Mouse (Mus musculus) ES-Bruce4 (cell line): ENCODE results near the gene Mapk3. TPM values are rescaled to one million over a fixed set of nuclear protein-coding genes. Genes with fewer than 3 reads are reported as not detected.

Source experiments
- H3K27ac ChIP-seq: 2 replicates; pipeline ENCODE4 v1.5.1; 2012; ENCODE audit warnings: low read length, inconsistent platforms; ENCODE audit not compliant: insufficient read depth
- H3K27me3 ChIP-seq: 2 replicates; pipeline ENCODE4 v1.6.1; 2012; ENCODE audit warnings: mild to moderate bottlenecking, low read length, inconsistent platforms; ENCODE audit not compliant: control insufficient read depth, poor library complexity, insufficient read depth, severe bottlenecking
- H3K36me3 ChIP-seq: 2 replicates; pipeline ENCODE4 v1.6.1; 2012; ENCODE audit warnings: inconsistent platforms, mild to moderate bottlenecking, low read length, moderate library complexity; ENCODE audit not compliant: control insufficient read depth, poor library complexity, insufficient read depth, severe bottlenecking
- H3K4me1 ChIP-seq: one replicate; pipeline ENCODE4 v1.8.1; 2011; ENCODE audit warnings: low read length; ENCODE audit not compliant: control insufficient read depth, insufficient read depth
- H3K4me3 ChIP-seq: 2 replicates; pipeline ENCODE4 v1.5.1; 2011; ENCODE audit warnings: low read depth, mild to moderate bottlenecking, low read length
- H3K9ac ChIP-seq: 2 replicates; pipeline ENCODE4 v1.6.1; 2012; ENCODE audit warnings: low read depth, mild to moderate bottlenecking, inconsistent platforms; ENCODE audit not compliant: poor library complexity, severe bottlenecking
- H3K9me3 ChIP-seq: replicated peaks from 2 replicates; pipeline ENCODE4 v1.6.1; 2012; ENCODE audit warnings: mild to moderate bottlenecking, low read length, inconsistent platforms; ENCODE audit not compliant: control insufficient read depth, poor library complexity, insufficient read depth, severe bottlenecking
- CTCF ChIP-seq: IDR thresholded peaks from one replicate; pipeline ENCODE4 v1.8.1; 2011; ENCODE audit warnings: low read depth, low read length
- EP300 ChIP-seq: IDR thresholded peaks from 2 replicates; pipeline ENCODE4 v1.6.1; 2011; ENCODE audit warnings: low read depth, low read length; ENCODE audit not compliant: insufficient read depth
- POLR2A ChIP-seq: IDR thresholded peaks from one replicate; pipeline ENCODE4 v1.8.1; 2011; ENCODE audit warnings: low read length; ENCODE audit not compliant: insufficient read depth
- polyA plus RNA-seq: library from polyadenylated mRNA; stranded (reverse); fragments of >200 nt; gene quantifications from 2 replicates; pipeline ENCODE4 v1.2.4, GENCODE M21; 2011; ENCODE audit warnings: low read depth; ENCODE audit not compliant: missing spikeins, insufficient read depth, insufficient read length

Mapk3 gene
- polyA plus RNA-seq, 1 experiment = 102 TPM

- H3K4me1 ChIP-seq = no peaks in the 10 kb centered on the region
- no peak overlapping the region for H3K9ac ChIP-seq
- no peak overlapping the region for H3K4me3 ChIP-seq
- TF ChIP-seq POLR2A (no peak), EP300 (no peak)
- no peak overlapping the region for H3K27ac ChIP-seq
- no peaks in the 10 kb centered on the region for H3K36me3 ChIP-seq
- no peaks in the 10 kb centered on the region for H3K27me3 ChIP-seq
- no peaks in the 10 kb centered on the region for H3K9me3 ChIP-seq
Measured at GRCm38 (mm10) chr7:126748824-126749223, 10.6 kb upstream of the Mapk3 start.

GRCm38 (mm10) chr7:126749582-126750343 is 9.6 kb upstream of the Mapk3 start:
- H3K9ac ChIP-seq = no peak overlapping the region
- H3K36me3 ChIP-seq = no peaks in the 10 kb centered on the region
- H3K4me1 ChIP-seq = no peaks in the 10 kb centered on the region
- no peaks in the 10 kb centered on the region for H3K9me3 ChIP-seq
- no peak overlapping the region for H3K4me3 ChIP-seq
- no peak overlapping the region for H3K27ac ChIP-seq
- TF ChIP-seq POLR2A (no peak), CTCF (peak; percentile 46), EP300 (no peak)
- H3K27me3 ChIP-seq = no peaks in the 10 kb centered on the region

- TF ChIP-seq POLR2A (no peak), CTCF (peak; percentile 71), EP300 (no peak)
- Histone ChIP-seq H3K4me1 (peaks cover 2% of the 10 kb centered on the region), H3K9me3 (no peaks in the 10 kb centered on the region), H3K27me3 (no peaks in the 10 kb centered on the region), H3K36me3 (no peaks in the 10 kb centered on the region), H3K4me3 (no peak overlapping the region), H3K9ac (peak overlapping the region; percentile 26; the same call in 1 of the 2 replicates), H3K27ac (no peak overlapping the region)
Measured at GRCm38 (mm10) chr7:126754866-126755265, 4.5 kb upstream of the Mapk3 start.

- no peak overlapping the region for H3K4me3 ChIP-seq
- no peak for TF ChIP-seq CTCF
- TF ChIP-seq EP300 = no peak
- no peak for TF ChIP-seq POLR2A
- H3K9me3 ChIP-seq = no peaks in the 10 kb centered on the region
- H3K27me3 ChIP-seq = no peaks in the 10 kb centered on the region
- peaks cover 4% of the 10 kb centered on the region for H3K4me1 ChIP-seq
- no peak overlapping the region for H3K9ac ChIP-seq
- H3K36me3 ChIP-seq = 0 out of 2 replicates have a peak, but pooled peaks cover 4% of the 10 kb centered on the region
- H3K27ac ChIP-seq = no peak overlapping the region
Measured at GRCm38 (mm10) chr7:126758539-126758938, 862 bp upstream of the Mapk3 start.

GRCm38 (mm10) chr7:126759672-126760390 is 430 bp downstream of the Mapk3 start:
- TF ChIP-seq EP300 (no peak), CTCF (no peak), POLR2A (no peak)
- no peaks in the 10 kb centered on the region for H3K9me3 ChIP-seq
- H3K4me3 ChIP-seq = peak overlapping the region; percentile 82
- H3K27ac ChIP-seq = no peak overlapping the region; the same call in 1 of the 2 replicates
- H3K36me3 ChIP-seq = peaks cover 13% of the 10 kb centered on the region
- peaks cover 4% of the 10 kb centered on the region for H3K4me1 ChIP-seq
- no peaks in the 10 kb centered on the region for H3K27me3 ChIP-seq
- H3K9ac ChIP-seq = peak overlapping the region; percentile 65

- Histone ChIP-seq H3K4me3 (peak overlapping the region; percentile 82), H3K4me1 (peaks cover 4% of the 10 kb centered on the region), H3K9me3 (no peaks in the 10 kb centered on the region), H3K27ac (no peak overlapping the region; the same call in 1 of the 2 replicates), H3K36me3 (peaks cover 17% of the 10 kb centered on the region), H3K27me3 (no peaks in the 10 kb centered on the region), H3K9ac (peak overlapping the region; percentile 65)
- TF ChIP-seq EP300 = 0 out of 2 replicates have a peak, but pooled peaks have one; percentile 30
- no peak for TF ChIP-seq CTCF
- TF ChIP-seq POLR2A = no peak
Measured at GRCm38 (mm10) chr7:126760391-126760802, 996 bp downstream of the Mapk3 start.
